Mouse (Mus musculus): ENCODE data around the gene Cadm4.

- no peak for TF ChIP-seq CTCF (IDR thresholded peaks at IDR 0.05; ENCODE audit: control insufficient read depth, insufficient read depth, insufficient read length)
- no peak for TF ChIP-seq MAX (IDR thresholded peaks at IDR 0.05)
- TF ChIP-seq MYOD1 (IDR thresholded peaks at IDR 0.05; ENCODE audit: control insufficient read depth, insufficient read length, low read depth): no peak
- TF ChIP-seq USF1 (IDR thresholded peaks at IDR 0.05; ENCODE audit: low read depth): no peak
- TF ChIP-seq CEBPB (IDR thresholded peaks at IDR 0.05; ENCODE audit: low read depth): no peak
- TF ChIP-seq FOSL1 (IDR thresholded peaks at IDR 0.05; ENCODE audit: insufficient read depth, low read length, poor library complexity, severe bottlenecking): no peak
- no peak for TF ChIP-seq MYOG (IDR thresholded peaks at IDR 0.05; ENCODE audit: control insufficient read depth, extremely low read depth, insufficient read length)
Observed at GRCm38 (mm10) chr7:24500929-24501328, 19.1 kb downstream of the Cadm4 start.

Measured in C2C12 (cell line).